ENCODE assay signal across 17 mouse cellular contexts in the genomic region with DNA sequence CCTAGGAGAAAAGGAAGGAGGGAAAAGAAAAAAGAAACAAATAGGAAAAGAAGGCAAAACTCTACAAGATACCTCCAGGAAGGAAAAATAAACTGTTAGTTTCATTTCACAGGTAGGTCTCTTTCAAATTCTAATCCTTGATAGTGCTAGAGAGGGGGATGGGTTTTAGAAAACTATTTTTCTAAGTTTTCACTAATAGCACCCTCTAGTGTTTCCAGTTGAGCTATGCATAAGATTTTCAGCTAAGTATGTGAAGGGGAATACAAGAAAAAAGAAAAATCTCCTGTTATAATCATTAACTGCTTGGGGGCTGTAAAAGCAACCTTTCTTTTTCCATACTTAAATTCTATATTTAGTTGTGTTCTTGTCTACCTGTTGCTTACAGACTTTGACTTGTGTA. TPM values are rescaled to one million over a fixed set of nuclear protein-coding genes. Genes with fewer than 3 reads are reported as not detected.
DNase-seq lines count a peak whose midpoint lies in the region; ATAC-seq and TF ChIP-seq lines count a peak whose summit lies in the region.
"Had no signal": no experiment of that assay in that cellular context is flagged by ENCODE, and none has a peak within 500 bp of the region (broad histone marks: within the 10 kb centered on the region; RNA-seq: fewer than 3 reads in every experiment).

No protein-coding gene starts in this region.

- H3K4me1 ChIP-seq in forebrain, embryonic 14.5 days (ENCODE audit: control insufficient read depth, insufficient read depth, low read length) = no peaks in the 10 kb centered on the region
- no peaks in the 10 kb centered on the region for H3K4me1 ChIP-seq in forebrain, embryonic 12.5 days
- no peaks in the 10 kb centered on the region for H3K4me1 ChIP-seq in kidney, postnatal 0 days (replicated peaks; ENCODE audit: insufficient read depth, low read length)
- H3K4me1 ChIP-seq in kidney, adult 2 months (ENCODE audit: control insufficient read depth, insufficient read depth, low read length) = no peaks in the 10 kb centered on the region
- no peaks in the 10 kb centered on the region for H3K4me1 ChIP-seq in intestine, embryonic 15.5 days (replicated peaks)
- H3K4me1 ChIP-seq: forebrain, embryonic 10.5 days; neural tube, embryonic 15.5 days had no signal

- DNase-seq in forebrain, embryonic 14.5 days (ENCODE audit: low spot score) = peak; percentile 56
- DNase-seq in kidney, postnatal 0 days (ENCODE audit: low spot score) = no peak
- no peak for DNase-seq in kidney, adult 2 months
- DNase-seq in 3T3-L1 (ENCODE audit: low read depth, low spot score) (peak; percentile 1), R1 (ENCODE audit: low read depth, low spot score) (peak; percentile 1)
- no peak for DNase-seq in kidney, postnatal 10 days
- DNase-seq: cerebellum, adult 11 months; heart, postnatal 36 days; kidney, adult 18-20 months; left cerebral cortex, postnatal 4 days; lung, adult 18-20 months had no signal

- no peak overlapping the region for H3K9ac ChIP-seq in forebrain, embryonic 14.5 days (ENCODE audit: low read length)
- no peak overlapping the region for H3K9ac ChIP-seq in forebrain, embryonic 12.5 days
- H3K9ac ChIP-seq in kidney, postnatal 0 days (ENCODE audit: low read depth, low read length) = no peak overlapping the region
- no peak overlapping the region for H3K9ac ChIP-seq in intestine, embryonic 15.5 days
- H3K9ac ChIP-seq: neural tube, embryonic 15.5 days had no signal

- no peak for TF ChIP-seq POLR2A in kidney, adult 2 months (IDR thresholded peaks at IDR 0.05; ENCODE audit: low read depth, low read length)

- H3K4me3 ChIP-seq in forebrain, embryonic 14.5 days (ENCODE audit: low read depth, low read length) = no peak overlapping the region
- H3K4me3 ChIP-seq in forebrain, embryonic 12.5 days (replicated peaks) = no peak overlapping the region
- no peak overlapping the region for H3K4me3 ChIP-seq in kidney, postnatal 0 days (replicated peaks; ENCODE audit: low read depth, low read length)
- H3K4me3 ChIP-seq in kidney, adult 2 months (ENCODE audit: insufficient read depth, low read depth, low read length) = no peak overlapping the region
- H3K4me3 ChIP-seq in intestine, embryonic 15.5 days (replicated peaks) = no peak overlapping the region
- H3K4me3 ChIP-seq: forebrain, embryonic 10.5 days; neural tube, embryonic 15.5 days had no signal

- ATAC-seq in forebrain, embryonic 14.5 days = no peak
- no peak for ATAC-seq in forebrain, embryonic 12.5 days (ENCODE audit: low FRiP score)
- no peak for ATAC-seq in kidney, postnatal 0 days (replicated peaks; ENCODE audit: low FRiP score, low read depth)
- no peak for ATAC-seq in intestine, embryonic 15.5 days

- H3K36me3 ChIP-seq in forebrain, embryonic 14.5 days (ENCODE audit: control insufficient read depth, insufficient read depth, low read length) = no peaks in the 10 kb centered on the region
- no peaks in the 10 kb centered on the region for H3K36me3 ChIP-seq in forebrain, embryonic 12.5 days (replicated peaks)
- H3K36me3 ChIP-seq in kidney, postnatal 0 days (ENCODE audit: insufficient read depth, low read length) = no peaks in the 10 kb centered on the region
- no peaks in the 10 kb centered on the region for H3K36me3 ChIP-seq in kidney, adult 2 months (ENCODE audit: control insufficient read depth, insufficient read depth, low read length)
- H3K36me3 ChIP-seq in intestine, embryonic 15.5 days = no peaks in the 10 kb centered on the region
- H3K36me3 ChIP-seq: forebrain, embryonic 10.5 days; G1E; neural tube, embryonic 15.5 days had no signal

- no peaks in the 10 kb centered on the region for H3K27me3 ChIP-seq in forebrain, embryonic 14.5 days (replicated peaks; ENCODE audit: control insufficient read depth, insufficient read depth, low read length)
- no peaks in the 10 kb centered on the region for H3K27me3 ChIP-seq in forebrain, embryonic 12.5 days
- H3K27me3 ChIP-seq in kidney, postnatal 0 days (ENCODE audit: insufficient read depth, low read length) = no peaks in the 10 kb centered on the region; the same call in 1 of the 2 replicates
- no peaks in the 10 kb centered on the region for H3K27me3 ChIP-seq in kidney, adult 2 months (replicated peaks; ENCODE audit: control insufficient read depth, insufficient read depth, low read length)
- H3K27me3 ChIP-seq in intestine, embryonic 15.5 days (replicated peaks) = no peaks in the 10 kb centered on the region
- H3K27me3 ChIP-seq: neural tube, embryonic 15.5 days had no signal

- no peak overlapping the region for H3K4me2 ChIP-seq in forebrain, embryonic 14.5 days (ENCODE audit: low read length)
- no peak overlapping the region for H3K4me2 ChIP-seq in forebrain, embryonic 12.5 days
- H3K4me2 ChIP-seq in kidney, postnatal 0 days (ENCODE audit: low read length) = no peak overlapping the region
- H3K4me2 ChIP-seq in intestine, embryonic 15.5 days (replicated peaks) = no peak overlapping the region
- H3K4me2 ChIP-seq: neural tube, embryonic 15.5 days had no signal

- no peak overlapping the region for H3K27ac ChIP-seq in forebrain, embryonic 14.5 days (ENCODE audit: low read depth, low read length)
- H3K27ac ChIP-seq in forebrain, embryonic 12.5 days = no peak overlapping the region
- H3K27ac ChIP-seq in kidney, postnatal 0 days = no peak overlapping the region
- no peak overlapping the region for H3K27ac ChIP-seq in kidney, adult 2 months (ENCODE audit: insufficient read depth, low read depth, low read length)
- no peak overlapping the region for H3K27ac ChIP-seq in intestine, embryonic 15.5 days
- H3K27ac ChIP-seq: forebrain, embryonic 10.5 days; neural tube, embryonic 15.5 days had no signal

- peak; percentile 45 for TF ChIP-seq CTCF in kidney, postnatal 0 days (IDR thresholded peaks at IDR 0.05; ENCODE audit: low read depth)
- no peak for TF ChIP-seq CTCF in kidney, adult 2 months (conservative IDR thresholded peaks at IDR 0.05; ENCODE audit: insufficient read depth, insufficient read length, low read depth, low read length)

- H3K9me3 ChIP-seq in forebrain, embryonic 14.5 days (replicated peaks; ENCODE audit: control insufficient read depth, low read length) = no peaks in the 10 kb centered on the region
- H3K9me3 ChIP-seq in forebrain, embryonic 12.5 days = no peaks in the 10 kb centered on the region
- H3K9me3 ChIP-seq in kidney, postnatal 0 days (replicated peaks; ENCODE audit: low read length) = no peaks in the 10 kb centered on the region
- no peaks in the 10 kb centered on the region for H3K9me3 ChIP-seq in intestine, embryonic 15.5 days
- H3K9me3 ChIP-seq: forebrain, embryonic 10.5 days; neural tube, embryonic 15.5 days had no signal

RNA-seq across cellular contexts. Expression of a gene that starts 4.5 kb away (rescaled TPM):
- polyA plus RNA-seq in forebrain, embryonic 14.5 days (2014; fragmentation: Nextera tagmentation; extraction: Ambion mirVana) = 13.9 and 20.4 TPM in 2 replicates
- polyA plus RNA-seq in forebrain, embryonic 12.5 days (2016; fragmentation: Nextera tagmentation; extraction: Ambion mirVana) = 9.4 and 10.2 TPM in 2 replicates
- 0.38 and 0.47 TPM in 2 replicates for polyA plus RNA-seq in kidney, postnatal 0 days (2015; fragmentation: Nextera tagmentation; extraction: Ambion mirVana)
- 0.02 TPM in 1 of 2 replicates, not detected in the other for polyA plus RNA-seq in kidney, adult 2 months (2012; rRNA removed)
- polyA plus RNA-seq in intestine, embryonic 15.5 days (2015; fragmentation: Nextera tagmentation; extraction: Ambion mirVana) = 3.3 and 3.6 TPM in 2 replicates
- polyA plus RNA-seq: C2C12, G1E had no signal

RNA-seq across cellular contexts. Expression of a gene that starts 27.4 kb away (rescaled TPM):
- not detected in 2 replicates for polyA plus RNA-seq in forebrain, embryonic 14.5 days (2014; fragmentation: Nextera tagmentation; extraction: Ambion mirVana)
- polyA plus RNA-seq in forebrain, embryonic 12.5 days (2016; fragmentation: Nextera tagmentation; extraction: Ambion mirVana) = not detected in 2 replicates
- not detected in 2 replicates for polyA plus RNA-seq in kidney, postnatal 0 days (2015; fragmentation: Nextera tagmentation; extraction: Ambion mirVana)
- polyA plus RNA-seq in kidney, adult 2 months (2012; rRNA removed) = not detected in 2 replicates
- not detected in 2 replicates for polyA plus RNA-seq in intestine, embryonic 15.5 days (2015; fragmentation: Nextera tagmentation; extraction: Ambion mirVana)
- polyA plus RNA-seq: C2C12; forebrain, embryonic 10.5 days; G1E; neural tube, embryonic 15.5 days had no signal

Comparison
In these comparisons a context has a peak if more than half of its experiments do, and no peak if none do; other contexts are left out.
1. DNase-seq: peak in forebrain, embryonic 14.5 days (single experiment), 3T3-L1 (single experiment) and R1 (single experiment); none in kidney, postnatal 0 days (single experiment), kidney, adult 2 months (single experiment) and kidney, postnatal 10 days (single experiment).